Mouse (Mus musculus): ENCODE data around the gene Sart3. TPM values are rescaled to one million over a fixed set of nuclear protein-coding genes. Genes with fewer than 3 reads are reported as not detected.

The Sart3 gene
- polyA plus RNA-seq, 1 experiment from 2014 or later = 100 TPM

DNA sequence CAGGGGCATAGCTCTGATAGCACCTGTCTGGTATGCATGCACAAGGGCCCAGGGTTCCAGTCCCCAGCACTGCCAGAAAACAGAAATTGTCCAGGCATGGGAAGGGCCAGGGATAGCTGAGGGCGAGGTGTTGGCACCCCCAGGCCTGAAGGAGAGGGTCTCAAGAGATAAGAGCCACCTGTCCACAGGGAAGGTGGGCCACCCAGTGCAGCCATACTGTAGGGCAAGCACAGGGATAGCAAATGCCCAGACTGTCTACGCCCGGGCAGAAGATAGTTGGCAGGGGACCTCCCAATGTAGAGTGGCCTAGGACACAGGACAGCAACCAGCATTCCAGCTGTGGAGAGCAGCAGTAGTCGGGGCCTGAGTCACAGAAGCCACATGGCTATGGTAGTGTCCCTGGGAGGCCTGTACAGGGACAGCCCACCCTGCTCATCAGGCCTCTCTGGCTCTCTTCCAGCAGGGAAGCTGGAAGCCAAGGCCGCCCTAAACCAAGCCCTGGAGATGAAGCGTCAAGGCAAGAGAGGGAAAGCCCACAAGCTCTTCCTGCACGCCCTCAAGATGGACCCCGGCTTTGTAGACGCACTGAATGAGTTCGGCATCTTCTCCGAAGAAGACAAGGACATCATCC lies 34.6 kb downstream of the Sart3 start:
- WGBS = 92% methylated on average over 11 of the region's 11 CpGs
- no peak overlapping the region for H3K4me3 ChIP-seq
- H3K27ac ChIP-seq = no peak overlapping the region
- H3K27me3 ChIP-seq (ENCODE audit: low read depth, poor library complexity, severe bottlenecking) = no peaks in the 10 kb centered on the region
- H3K36me3 ChIP-seq = peaks cover 52% of the 10 kb centered on the region
- H3K4me1 ChIP-seq = peaks cover 26% of the 10 kb centered on the region
- no peak for DNase-seq (ENCODE audit: low spot score)
- H3K9me3 ChIP-seq (replicated peaks) = no peaks in the 10 kb centered on the region

DNA sequence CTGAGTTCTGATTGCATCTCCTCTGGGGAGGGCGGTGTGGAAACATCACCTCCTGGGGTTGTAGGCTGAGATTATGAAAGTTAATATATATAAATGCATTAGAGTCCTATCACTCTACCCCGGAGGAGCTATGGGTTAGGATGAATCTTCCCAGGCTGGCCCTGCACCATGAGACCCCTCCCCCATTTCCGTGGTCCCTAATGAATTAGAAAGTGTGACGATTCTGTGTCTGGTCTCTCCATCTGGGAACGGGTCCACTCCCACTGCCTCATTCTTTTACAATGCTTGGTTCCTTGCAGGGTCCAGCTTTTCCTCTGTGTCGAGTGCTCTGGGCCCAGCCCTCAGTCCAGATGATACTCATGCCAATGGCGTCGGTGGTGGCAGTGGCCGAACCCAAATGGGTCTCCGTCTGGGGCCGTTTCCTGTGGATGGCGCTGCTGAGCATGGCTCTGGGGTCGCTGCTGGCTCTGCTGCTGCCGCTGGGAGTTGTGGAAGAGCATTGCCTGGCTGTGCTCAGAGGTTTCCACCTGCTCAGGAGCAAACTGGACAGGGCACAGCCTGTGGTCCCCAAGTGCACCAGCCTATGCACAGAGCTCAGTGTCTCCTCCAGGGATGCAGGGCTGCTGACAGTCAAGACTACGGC lies 35.7 kb downstream of the Sart3 start:
- WGBS = 47% methylated on average over 15 of the region's 15 CpGs
- Histone ChIP-seq H3K36me3 (peaks cover 41% of the 10 kb centered on the region), H3K4me1 (peaks cover 30% of the 10 kb centered on the region), H3K9me3 (replicated peaks) (no peaks in the 10 kb centered on the region), H3K27ac (peak overlapping the region; percentile 96), H3K4me3 (peak overlapping the region; percentile 75), H3K27me3 (ENCODE audit: low read depth, poor library complexity, severe bottlenecking) (no peaks in the 10 kb centered on the region)
- no peak for DNase-seq (ENCODE audit: low spot score)

DNA sequence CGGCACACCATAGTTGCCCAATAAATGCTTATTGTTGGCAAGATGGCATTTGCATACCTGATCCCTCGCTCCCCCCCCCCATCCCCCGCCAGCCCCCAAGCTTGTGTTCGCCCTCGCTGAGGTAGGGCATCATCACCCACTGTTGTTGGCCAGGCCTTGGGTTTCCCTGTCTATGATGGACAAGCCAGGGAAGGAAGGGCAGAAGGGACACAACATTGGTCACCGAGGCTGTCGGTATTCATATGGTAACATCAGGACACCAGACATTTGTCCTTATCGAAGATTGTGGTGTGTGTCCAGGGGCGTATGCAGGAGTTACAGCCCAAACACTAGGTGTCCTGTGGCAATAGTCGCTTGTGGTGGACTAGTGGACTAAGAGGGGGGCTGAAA lies 36.2 kb downstream of the Sart3 start:
- DNase-seq (ENCODE audit: low spot score) = no peak
- H3K4me3 ChIP-seq = peak overlapping the region; percentile 75
- 9% methylated on average over 10 of the region's 10 CpGs for WGBS
- H3K36me3 ChIP-seq = peaks cover 36% of the 10 kb centered on the region
- peak overlapping the region; percentile 96 for H3K27ac ChIP-seq
- no peaks in the 10 kb centered on the region for H3K9me3 ChIP-seq (replicated peaks)
- peaks cover 30% of the 10 kb centered on the region for H3K4me1 ChIP-seq
- H3K27me3 ChIP-seq (ENCODE audit: low read depth, poor library complexity, severe bottlenecking) = no peaks in the 10 kb centered on the region

DNA sequence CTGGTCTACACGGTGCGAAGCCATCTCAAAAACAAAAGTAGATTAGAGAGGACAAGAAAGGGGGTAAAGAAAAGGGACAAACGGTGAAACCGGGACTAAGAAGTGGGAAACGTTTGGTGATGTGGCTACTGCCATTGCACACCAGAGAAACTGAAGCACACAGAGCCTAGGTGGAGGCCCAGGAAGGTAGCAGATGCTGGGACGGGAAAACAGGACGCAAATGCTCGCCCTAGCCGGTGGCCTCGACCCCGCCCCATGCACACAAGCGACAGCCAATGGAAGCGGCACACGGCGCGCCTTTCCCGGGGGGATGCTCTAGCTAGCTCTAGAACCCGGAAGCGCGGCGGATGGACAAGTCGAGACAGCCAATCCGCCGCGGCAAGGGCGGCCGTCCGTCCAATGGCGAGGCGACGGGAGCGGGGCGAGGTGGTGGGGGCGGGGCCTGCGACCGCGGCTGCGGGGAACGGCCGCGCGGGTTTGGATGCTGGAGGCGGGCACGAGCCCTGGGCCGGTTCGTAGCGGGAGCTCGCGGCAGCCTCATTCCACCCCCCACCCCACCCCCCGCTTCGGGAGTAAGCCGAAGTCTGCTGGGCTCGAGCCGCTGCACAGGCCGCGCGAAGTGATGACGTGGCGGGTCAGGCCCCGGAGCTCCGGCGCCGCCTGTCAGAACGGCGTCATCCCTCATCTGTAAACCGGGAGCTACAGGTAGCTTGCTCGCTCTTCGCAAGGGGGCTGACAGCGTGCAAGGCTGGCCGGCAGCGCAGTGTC lies 36.8 kb downstream of the Sart3 start, which contains the start of gene Ficd:
Gene Ficd (plus strand): TSS at position 459 of the 768 bp plus-strand sequence.
- Histone ChIP-seq H3K27ac (peak within 1 kb of the TSS; percentile 96), H3K4me3 (peak within 1 kb of the TSS; percentile 75), H3K9me3 (replicated peaks) (no peaks in the 10 kb centered on the region), H3K36me3 (peaks cover 30% of the 10 kb centered on the region), H3K4me1 (peaks cover 34% of the 10 kb centered on the region), H3K27me3 (ENCODE audit: low read depth, poor library complexity, severe bottlenecking) (no peaks in the 10 kb centered on the region)
- DNase-seq (ENCODE audit: low spot score) = peak; percentile 98
- WGBS = 1% methylated on average over 71 of the region's 71 CpGs

DNA sequence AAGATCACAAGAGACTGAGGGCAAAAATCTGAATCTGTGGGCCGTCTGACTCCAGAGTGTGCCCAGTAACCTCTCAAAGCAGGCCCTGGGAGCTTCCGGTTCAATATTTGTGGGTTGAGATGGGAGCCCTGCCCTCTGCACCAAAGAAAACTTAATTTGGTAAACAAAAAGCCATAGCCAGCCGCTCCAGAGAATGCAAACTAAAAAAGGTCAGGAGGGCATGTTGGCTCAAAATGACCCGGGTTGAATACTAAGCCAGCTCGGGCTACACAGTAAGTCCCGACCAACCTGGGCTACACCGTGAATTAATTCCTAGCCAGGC lies 37.3 kb downstream of the Sart3 start:
- Histone ChIP-seq H3K9me3 (replicated peaks) (no peaks in the 10 kb centered on the region), H3K27me3 (ENCODE audit: low read depth, poor library complexity, severe bottlenecking) (no peaks in the 10 kb centered on the region), H3K4me3 (peak overlapping the region; percentile 75), H3K27ac (peak overlapping the region; percentile 96), H3K4me1 (peaks cover 39% of the 10 kb centered on the region), H3K36me3 (peaks cover 24% of the 10 kb centered on the region)
- no peak for DNase-seq (ENCODE audit: low spot score)
- 41% methylated on average over 7 of the region's 7 CpGs for WGBS

DNA sequence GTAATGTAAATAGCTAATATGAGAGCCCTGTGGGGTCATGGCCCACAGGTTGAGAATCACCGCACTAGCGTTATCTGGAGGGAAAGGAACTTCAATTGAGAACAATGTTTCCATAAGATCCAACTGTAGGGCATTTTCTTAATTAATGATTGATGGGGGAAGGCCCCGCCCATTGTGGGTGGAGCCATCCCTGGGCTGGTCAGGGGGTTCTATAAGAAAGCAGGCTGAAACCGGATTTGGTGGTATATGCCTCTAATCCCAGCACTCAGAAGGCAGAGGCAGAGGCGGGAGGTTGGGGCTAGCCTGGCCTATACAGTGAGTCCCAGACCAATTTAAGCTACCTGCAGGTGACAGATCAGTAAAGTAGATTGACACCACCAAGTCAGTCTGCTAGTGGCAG lies 37.9 kb downstream of the Sart3 start:
- H3K9me3 ChIP-seq (replicated peaks) = no peaks in the 10 kb centered on the region
- no peak overlapping the region for H3K4me3 ChIP-seq
- no peak for DNase-seq (ENCODE audit: low spot score)
- no peaks in the 10 kb centered on the region for H3K27me3 ChIP-seq (ENCODE audit: low read depth, poor library complexity, severe bottlenecking)
- H3K4me1 ChIP-seq = peaks cover 39% of the 10 kb centered on the region
- WGBS = 70% methylated on average over 5 of the region's 5 CpGs
- H3K27ac ChIP-seq = peak overlapping the region; percentile 96; the same call in 1 of the 2 replicates
- H3K36me3 ChIP-seq = peaks cover 18% of the 10 kb centered on the region

DNA sequence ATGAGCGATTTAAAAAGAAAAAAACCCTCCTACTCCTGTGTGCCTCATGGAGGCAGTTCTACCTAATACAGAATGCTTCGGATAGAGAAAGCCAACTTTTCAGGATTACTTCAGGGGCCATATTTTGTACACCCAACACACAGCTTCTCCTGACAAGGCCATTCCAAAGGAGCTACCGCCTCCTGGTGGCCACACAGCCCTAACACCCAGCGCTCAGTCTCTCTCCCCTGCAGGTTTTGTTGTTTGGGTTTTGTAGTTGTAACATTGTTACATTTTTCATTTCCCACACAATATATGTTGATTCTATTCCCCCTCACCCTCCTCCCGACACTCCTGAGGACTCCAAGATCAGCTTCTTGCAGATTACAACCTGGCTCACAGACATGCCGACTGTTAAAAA lies 40.1 kb downstream of the Sart3 start:
- DNase-seq (ENCODE audit: low spot score) = peak; percentile 82
- H3K36me3 ChIP-seq = no peaks in the 10 kb centered on the region

DNA sequence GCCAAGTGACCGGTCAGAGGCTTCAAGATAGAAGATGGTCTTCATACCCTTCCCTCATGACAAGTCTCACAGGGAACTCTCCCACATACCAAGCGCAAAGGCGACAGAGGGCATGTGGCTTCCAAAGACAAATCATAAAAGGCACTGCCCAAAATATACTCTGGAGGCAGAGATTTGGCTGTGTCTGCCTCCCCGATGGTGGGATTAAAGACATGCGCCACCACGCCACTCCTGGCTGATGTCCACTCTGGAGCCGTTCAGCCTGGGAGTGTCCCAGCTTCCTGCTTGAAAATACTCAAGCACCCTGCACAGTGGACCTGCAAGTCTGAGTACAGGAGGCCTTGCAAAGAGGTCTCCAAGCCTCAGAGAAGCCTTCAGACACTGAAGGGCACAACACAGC lies 41.1 kb downstream of the Sart3 start:
- Histone ChIP-seq H3K4me3 (no peak overlapping the region), H3K27ac (no peak overlapping the region), H3K4me1 (peaks cover 35% of the 10 kb centered on the region), H3K27me3 (ENCODE audit: low read depth, poor library complexity, severe bottlenecking) (0 out of 2 replicates have a peak, but pooled peaks cover 5% of the 10 kb centered on the region), H3K9me3 (replicated peaks) (no peaks in the 10 kb centered on the region), H3K36me3 (no peaks in the 10 kb centered on the region)
- WGBS = 89% methylated on average over 7 of the region's 7 CpGs
- no peak for DNase-seq (ENCODE audit: low spot score)

More for the DNA sequence above, 40.1 kb downstream of the Sart3 start:
- Histone ChIP-seq H3K9me3 (replicated peaks) (no peaks in the 10 kb centered on the region), H3K27ac (no peak overlapping the region), H3K4me1 (peaks cover 45% of the 10 kb centered on the region), H3K27me3 (ENCODE audit: low read depth, poor library complexity, severe bottlenecking) (0 out of 2 replicates have a peak, but pooled peaks cover 3% of the 10 kb centered on the region), H3K4me3 (no peak overlapping the region)
- WGBS = 28% methylated on average over 6 of the region's 6 CpGs

DNA sequence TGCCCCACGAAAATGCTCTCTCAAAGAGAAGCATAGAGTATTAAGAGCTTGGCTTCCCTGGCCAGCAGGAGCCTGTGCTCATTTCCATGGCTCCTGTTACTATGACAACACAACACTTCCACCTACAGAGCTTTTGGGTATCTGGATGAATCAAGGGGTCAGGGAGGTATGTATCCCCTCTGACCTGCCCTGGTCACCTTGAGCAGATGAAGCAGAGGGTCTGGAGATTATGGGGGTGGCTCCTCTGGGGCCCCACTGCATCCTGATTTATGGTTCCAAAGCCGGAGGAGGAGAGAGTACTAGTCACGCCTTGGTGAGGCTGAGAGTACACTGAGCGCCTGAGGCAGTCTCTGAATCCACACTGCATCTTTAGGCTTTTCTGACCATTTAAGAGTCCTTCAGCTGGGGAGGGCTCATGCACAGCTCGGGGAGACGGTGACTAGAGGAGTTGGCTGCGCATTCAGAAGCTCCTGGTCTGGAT lies 41.6 kb downstream of the Sart3 start:
- Histone ChIP-seq H3K27me3 (ENCODE audit: low read depth, poor library complexity, severe bottlenecking) (0 out of 2 replicates have a peak, but pooled peaks cover 5% of the 10 kb centered on the region), H3K27ac (0 out of 2 replicates have a peak overlapping the region, but pooled peaks have one; percentile 3), H3K9me3 (replicated peaks) (no peaks in the 10 kb centered on the region), H3K4me3 (no peak overlapping the region), H3K36me3 (no peaks in the 10 kb centered on the region), H3K4me1 (peaks cover 33% of the 10 kb centered on the region)
- DNase-seq (ENCODE audit: low spot score) = no peak
- 70% methylated on average over 7 of the region's 7 CpGs for WGBS

DNA sequence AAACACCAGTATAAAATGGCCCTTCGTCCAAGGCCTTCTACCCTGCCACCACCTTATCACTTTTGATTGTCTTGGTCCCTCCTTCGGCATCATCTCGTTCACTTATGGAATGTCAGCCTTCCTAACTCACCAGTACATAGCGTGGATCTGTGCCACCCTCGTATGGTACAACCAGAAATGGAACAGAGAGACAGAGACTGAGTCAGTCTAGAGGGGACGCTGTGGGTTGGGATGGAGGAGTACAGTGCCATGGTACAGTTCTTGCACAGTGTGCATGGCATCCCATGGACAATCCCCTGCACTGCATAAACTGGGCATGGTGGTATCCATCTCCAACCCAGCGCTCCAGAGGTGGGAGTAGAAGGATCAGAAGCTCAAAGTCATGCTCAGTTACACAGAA lies 43.6 kb downstream of the Sart3 start:
- Histone ChIP-seq H3K36me3 (no peaks in the 10 kb centered on the region), H3K4me3 (no peak overlapping the region), H3K27ac (no peak overlapping the region; the same call in 1 of the 2 replicates), H3K27me3 (ENCODE audit: low read depth, poor library complexity, severe bottlenecking) (0 out of 2 replicates have a peak, but pooled peaks cover 8% of the 10 kb centered on the region), H3K4me1 (peaks cover 33% of the 10 kb centered on the region), H3K9me3 (replicated peaks) (no peaks in the 10 kb centered on the region)
- 88% methylated on average over 7 of the region's 7 CpGs for WGBS
- no peak for DNase-seq (ENCODE audit: low spot score)

DNA sequence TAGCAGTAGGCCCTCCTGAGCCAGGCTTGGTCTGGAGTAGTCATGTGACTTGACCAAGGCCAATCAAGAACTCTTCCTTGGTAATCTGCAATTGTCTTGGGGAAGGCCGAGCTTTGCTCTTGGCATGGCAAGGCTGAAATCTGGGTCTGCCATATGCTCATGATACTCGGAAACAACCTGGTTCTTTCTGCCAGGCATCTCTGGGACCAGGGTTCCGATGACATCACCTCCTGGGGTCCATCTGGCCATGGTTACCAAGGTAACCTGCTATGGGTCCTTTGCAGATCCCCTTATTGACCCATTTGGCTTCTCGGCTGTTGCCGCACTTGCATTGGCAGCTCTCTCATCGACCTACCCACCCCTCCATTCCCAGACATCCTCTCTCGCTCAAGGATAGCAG lies 44.3 kb downstream of the Sart3 start:
- 0 out of 2 replicates have a peak, but pooled peaks cover 10% of the 10 kb centered on the region for H3K27me3 ChIP-seq (ENCODE audit: low read depth, poor library complexity, severe bottlenecking)
- peaks cover 34% of the 10 kb centered on the region for H3K4me1 ChIP-seq
- no peak overlapping the region for H3K4me3 ChIP-seq
- no peak overlapping the region for H3K27ac ChIP-seq
- H3K9me3 ChIP-seq (replicated peaks) = no peaks in the 10 kb centered on the region
- DNase-seq (ENCODE audit: low spot score) = no peak
- H3K36me3 ChIP-seq = no peaks in the 10 kb centered on the region
- WGBS = 58% methylated on average over 7 of the region's 7 CpGs

DNA sequence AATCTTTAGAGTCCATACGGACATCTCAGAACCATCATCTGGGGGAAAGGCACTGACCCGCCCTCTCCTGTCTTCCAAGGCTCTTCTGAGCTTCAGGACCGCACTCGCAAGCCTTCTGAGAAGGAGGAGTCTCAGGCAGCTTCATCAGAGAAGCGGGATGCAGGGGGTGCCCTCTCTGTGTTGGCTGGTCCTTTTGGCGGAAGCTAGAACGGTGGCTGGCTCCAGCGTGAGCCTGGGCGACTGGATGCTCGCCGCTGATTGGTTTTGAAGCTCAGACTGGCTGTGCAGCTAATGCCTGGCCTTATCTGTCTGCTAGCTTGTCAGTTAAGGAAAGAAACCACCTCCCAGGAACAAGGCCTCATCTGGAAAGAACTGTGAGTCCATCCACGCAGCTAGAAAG lies 45.1 kb downstream of the Sart3 start:
- Histone ChIP-seq H3K4me3 (no peak overlapping the region), H3K27ac (no peak overlapping the region), H3K4me1 (peaks cover 31% of the 10 kb centered on the region), H3K27me3 (ENCODE audit: low read depth, poor library complexity, severe bottlenecking) (0 out of 2 replicates have a peak, but pooled peaks cover 10% of the 10 kb centered on the region), H3K36me3 (no peaks in the 10 kb centered on the region), H3K9me3 (replicated peaks) (no peaks in the 10 kb centered on the region)
- 68% methylated on average over 12 of the region's 12 CpGs for WGBS
- DNase-seq (ENCODE audit: low spot score) = no peak

DNA sequence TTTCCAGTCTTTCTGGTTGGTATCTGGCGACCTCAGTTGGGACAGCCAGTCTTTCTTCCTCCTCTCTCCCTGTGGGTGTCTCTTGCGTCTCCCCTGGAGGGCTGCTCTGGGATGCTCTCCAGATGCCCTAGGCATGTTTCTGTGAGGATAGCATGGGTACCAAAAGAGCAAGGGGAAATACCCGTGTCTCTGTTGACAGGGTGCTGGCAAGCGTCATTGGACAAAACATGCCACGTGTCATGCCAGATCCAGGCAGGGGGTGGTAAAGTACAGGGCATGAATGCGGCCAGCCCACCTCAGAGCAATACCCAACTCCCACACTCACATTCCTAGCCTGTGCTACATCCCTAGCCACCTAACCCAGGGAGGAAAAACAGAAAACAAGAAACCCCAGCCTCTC lies 45.7 kb downstream of the Sart3 start:
- H3K36me3 ChIP-seq = no peaks in the 10 kb centered on the region
- no peaks in the 10 kb centered on the region for H3K9me3 ChIP-seq (replicated peaks)
- DNase-seq (ENCODE audit: low spot score) = no peak
- 76% methylated on average over 6 of the region's 6 CpGs for WGBS
- H3K4me3 ChIP-seq = no peak overlapping the region
- H3K27me3 ChIP-seq (ENCODE audit: low read depth, poor library complexity, severe bottlenecking) = 0 out of 2 replicates have a peak, but pooled peaks cover 10% of the 10 kb centered on the region
- H3K27ac ChIP-seq = no peak overlapping the region
- H3K4me1 ChIP-seq = peaks cover 31% of the 10 kb centered on the region
